Mouse (Mus musculus) left cerebral cortex, postnatal 10 days (tissue): ENCODE results near the gene Olfr1420. TPM values are rescaled to one million over a fixed set of nuclear protein-coding genes. Genes with fewer than 3 reads are reported as not detected.
"Not testable (repeated sequence)": the region's sequence is repeated elsewhere in the genome, so short reads cannot be mapped to it uniquely, and the experiment has no call there.

Source experiments
- DNase-seq, 2 experiments: peaks; one replicate each; pipeline ENCODE4 v3.0.0; 2021 to 2022; ENCODE audit warnings: low spot score in 2 of 2, mixed read lengths in 1 of 2; ENCODE audit errors: extremely low spot score in 1 of 2
- intact Hi-C: fragments of 180-260 bp; cut with DNase I; formaldehyde crosslinking; loops from one replicate; pipeline ENCODE4 v1.15.1; 2025
- total RNA-seq, 2 experiments: library from RNA; stranded (reverse); gene quantifications; 2 replicates each; pipeline ENCODE4 v1.2.3; 2021

The Olfr1420 gene
- not detected for total RNA-seq

DNA sequence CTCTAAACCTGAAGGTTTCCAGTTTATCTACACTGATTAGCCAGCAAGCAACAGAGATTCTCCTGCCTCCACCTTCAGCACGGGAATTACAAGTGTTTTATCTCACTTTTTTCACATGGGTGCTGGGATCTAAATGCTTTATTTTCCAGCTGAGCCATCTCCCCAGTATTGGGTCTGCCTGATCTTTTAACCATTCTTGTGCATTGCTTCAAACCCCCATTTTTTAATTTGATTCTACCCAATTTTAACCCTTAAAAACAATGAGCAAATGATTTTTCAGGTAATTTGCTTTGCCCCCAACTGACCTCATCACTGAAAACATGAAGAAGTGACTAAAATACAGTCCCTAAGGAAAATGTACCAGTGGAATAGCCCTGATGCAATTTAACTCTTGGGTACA lies at the start of gene Olfr1420:
Gene Olfr1420 (plus strand): TSS at position 301 of the 400 bp plus-strand sequence.
- intact Hi-C loops: no loop called here
- no peak for DNase-seq

GRCm38 (mm10) chr19:11839119-11839518 lies 47.2 kb upstream of the Olfr1420 start, which contains the start of gene Olfr1417:
Gene Olfr1417 (minus strand): TSS chr19:11839219.
- no peak for DNase-seq
- intact Hi-C loops: no loop called here

DNA sequence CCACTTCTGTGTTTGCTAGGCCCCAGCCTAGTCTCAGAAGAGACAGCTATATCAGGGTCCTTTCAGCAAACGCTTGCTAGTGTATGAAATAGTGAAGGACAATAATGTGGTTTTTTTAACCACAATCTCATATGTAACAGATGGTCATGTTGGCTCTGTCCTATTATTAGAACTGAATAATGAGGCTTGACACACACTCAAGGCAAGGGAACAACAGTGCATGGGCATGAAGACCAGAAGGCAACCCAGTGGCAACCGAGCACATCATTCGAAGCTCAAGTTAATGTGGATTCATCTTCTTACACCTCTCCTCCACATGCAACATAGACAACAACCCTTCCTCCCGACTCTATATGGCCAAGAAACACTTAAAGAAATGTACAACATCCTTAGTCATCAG lies 40.0 kb upstream of the Olfr1420 start:
- no peak for DNase-seq

DNA sequence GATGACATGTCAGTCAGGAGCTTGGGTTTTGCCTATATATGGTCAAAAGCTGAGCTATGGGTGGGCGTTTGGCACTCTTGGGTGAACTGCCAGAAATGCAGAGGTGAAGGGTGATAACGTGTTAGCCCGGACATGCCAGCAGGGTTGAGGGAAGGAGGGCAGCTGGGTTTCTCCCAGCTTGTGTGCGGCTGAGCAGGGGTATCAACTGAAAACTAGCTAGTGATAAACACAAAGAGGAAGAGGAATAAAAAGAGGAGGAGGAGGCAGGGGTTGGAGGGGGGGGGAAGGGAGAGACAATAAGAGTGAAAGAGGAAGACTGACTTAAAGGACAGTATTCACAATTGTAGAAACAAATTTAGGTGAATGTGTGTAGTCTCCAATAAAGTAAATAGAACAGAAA lies 33.7 kb upstream of the Olfr1420 start:
- intact Hi-C loops: no loop called here

More for the DNA sequence above, 40.0 kb upstream of the Olfr1420 start:
- intact Hi-C loops: no loop called here

DNA sequence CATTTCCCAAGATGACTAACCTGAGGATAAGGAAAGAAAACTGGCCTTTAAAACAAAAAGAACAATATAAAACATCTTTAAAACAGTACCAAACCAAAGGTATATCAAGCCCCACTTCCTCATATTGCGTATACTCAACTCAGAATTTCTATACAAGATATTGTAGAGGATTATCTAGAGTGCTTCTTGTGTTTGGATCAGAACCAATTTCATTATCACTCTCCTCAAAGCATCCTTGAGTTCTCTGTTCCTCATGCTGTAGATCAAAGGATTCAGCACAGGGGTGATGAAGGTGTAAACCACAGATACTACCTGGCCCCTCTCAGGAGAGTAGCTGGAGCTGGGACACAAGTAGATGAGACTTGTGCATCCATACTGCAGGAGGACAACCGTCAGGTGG lies 31.5 kb upstream of the Olfr1420 start:
- DNase-seq: no peak
- intact Hi-C loops: no loop called here

More for the DNA sequence above, 33.7 kb upstream of the Olfr1420 start:
- DNase-seq: no peak

DNA sequence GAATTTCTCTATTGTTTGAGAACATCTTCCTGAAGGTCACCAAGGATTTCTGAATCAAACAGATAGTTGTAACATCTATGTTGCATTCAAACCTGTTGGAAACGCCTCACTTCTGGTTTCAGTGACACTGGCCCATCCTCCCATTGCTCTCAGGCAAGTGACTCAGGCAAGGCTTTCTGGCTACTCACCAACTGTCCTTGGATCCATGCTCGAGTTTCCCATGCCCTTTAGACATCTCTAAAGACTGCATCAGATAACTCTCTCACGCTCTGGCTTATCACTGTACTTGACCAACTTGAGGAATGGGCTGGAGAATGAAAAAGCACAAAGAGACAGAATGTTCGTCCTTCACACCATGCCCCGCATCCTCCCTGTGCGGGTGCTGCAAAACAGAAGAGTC lies 29.9 kb upstream of the Olfr1420 start:
- intact Hi-C loops: no loop called here
- no peak for DNase-seq

GRCm38 (mm10) chr19:11860966-11861365 lies 25.4 kb upstream of the Olfr1420 start, which contains the start of gene Olfr1418:
Gene Olfr1418 (minus strand): TSS chr19:11861066.
- no peak for DNase-seq

GRCm38 (mm10) chr19:11867837-11868236 lies 18.5 kb upstream of the Olfr1420 start:
- intact Hi-C loops: loop anchor here (5.0 kb wide), 1 partner anchor 34 kb away; no protein-coding TSS in a partner anchor
- no peak for DNase-seq

More at GRCm38 (mm10) chr19:11860966-11861365, 25.4 kb upstream of the Olfr1420 start, which contains the start of gene Olfr1418:
- intact Hi-C loops: no loop called here

- DNase-seq: no peak
- intact Hi-C loops: no loop called here
These were observed 11.4 kb upstream of the Olfr1420 start, which contains the start of gene Olfr1419 for GRCm38 (mm10) chr19:11875006-11875405. Gene Olfr1419 (minus strand): TSS chr19:11875106.

GRCm38 (mm10) chr19:11878404-11878803 lies 8.0 kb upstream of the Olfr1420 start:
- DNase-seq, intact Hi-C loops: not testable (repeated sequence)

DNA sequence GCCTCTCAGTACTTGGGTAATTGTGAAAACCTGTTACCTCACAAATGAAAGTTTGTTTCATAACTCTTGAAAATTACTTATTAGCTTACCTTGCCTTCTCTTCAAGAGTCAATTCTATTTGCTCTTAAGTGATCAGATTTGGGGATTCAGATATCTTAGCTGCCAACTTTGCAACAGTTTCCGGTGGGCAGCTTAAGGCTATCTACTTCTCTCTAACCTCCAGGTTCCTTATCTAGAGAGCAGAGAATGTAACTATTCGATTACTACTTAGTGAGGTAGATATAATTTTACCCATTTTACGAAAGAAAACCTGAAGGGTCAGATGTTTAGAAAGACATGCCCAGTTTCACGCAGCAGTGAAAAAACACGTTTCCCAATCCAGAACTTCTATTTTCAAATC lies 24.7 kb downstream of the Olfr1420 start:
- intact Hi-C loops: loop anchor here (5.0 kb wide), 2 partner anchors 94 to 139 kb away; partner anchors contain the start of genes Mrpl16 and Stx3
- DNase-seq: no peak

GRCm38 (mm10) chr19:11911603-11912002 lies 25.2 kb downstream of the Olfr1420 start:
- DNase-seq: peak; percentile 14 to 40
- intact Hi-C loops: loop anchor here (5.0 kb wide), 2 partner anchors 94 to 139 kb away; partner anchors contain the start of genes Mrpl16 and Stx3

- peak; percentile 99 for DNase-seq
- intact Hi-C loops: loop anchor here (5.0 kb wide), 2 partner anchors 95 to 140 kb away; partner anchors contain the start of genes Mrpl16 and Stx3
These were observed 25.7 kb downstream of the Olfr1420 start, which contains the start of gene Patl1 for GRCm38 (mm10) chr19:11912037-11912532. Gene Patl1 (plus strand): TSS chr19:11912399.

GRCm38 (mm10) chr19:11912533-11913121 lies 26.3 kb downstream of the Olfr1420 start:
- intact Hi-C loops: loop anchor here (5.0 kb wide), 2 partner anchors 95 to 140 kb away; partner anchors contain the start of genes Mrpl16 and Stx3
- peak in 1 of 2 experiments; percentile 81 for DNase-seq

- DNase-seq: peak in 1 of 2 experiments; percentile 54
- intact Hi-C loops: no loop called here
These were observed 29.4 kb downstream of the Olfr1420 start for GRCm38 (mm10) chr19:11915804-11916203.

DNA sequence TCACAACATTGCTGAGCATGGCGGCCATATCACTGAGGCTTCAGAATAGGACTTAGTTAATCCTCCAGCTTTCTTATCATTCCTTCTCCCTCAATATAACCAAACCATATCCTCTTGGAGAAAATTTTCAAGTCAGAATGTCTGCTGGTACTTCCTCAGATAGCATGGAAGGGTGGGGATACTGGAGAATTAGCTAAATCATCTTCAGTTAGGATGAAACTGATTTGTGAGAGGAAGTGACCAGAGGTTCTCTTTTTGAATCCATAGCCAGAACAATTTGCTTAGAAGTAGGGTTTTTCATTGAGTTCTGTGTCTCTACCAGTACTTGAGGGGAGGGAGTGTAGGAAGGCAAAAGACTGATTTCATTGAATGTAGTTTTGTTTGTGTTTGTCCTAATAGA lies 35.7 kb downstream of the Olfr1420 start:
- no peak for DNase-seq
- intact Hi-C loops: no loop called here

DNA sequence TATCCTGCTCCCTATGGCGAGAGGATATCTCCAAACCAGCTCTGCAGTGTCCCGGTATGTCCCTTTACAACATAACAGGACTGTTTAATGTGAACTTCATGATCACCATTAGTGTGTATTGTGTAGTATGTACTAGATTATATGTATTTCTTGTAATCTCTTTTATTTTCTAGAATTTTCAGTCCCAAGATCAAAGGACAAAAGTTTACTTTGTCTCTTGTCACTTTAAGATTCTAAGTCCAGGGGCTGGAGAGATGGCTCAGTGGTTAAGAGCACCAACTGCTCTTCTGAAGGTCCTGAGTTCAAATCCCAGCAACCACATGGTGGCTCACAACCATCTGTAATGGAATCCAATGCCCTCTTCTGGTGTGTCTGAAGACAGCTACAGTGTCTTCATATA lies 36.1 kb downstream of the Olfr1420 start:
- DNase-seq, intact Hi-C loops: not testable (repeated sequence)

DNA sequence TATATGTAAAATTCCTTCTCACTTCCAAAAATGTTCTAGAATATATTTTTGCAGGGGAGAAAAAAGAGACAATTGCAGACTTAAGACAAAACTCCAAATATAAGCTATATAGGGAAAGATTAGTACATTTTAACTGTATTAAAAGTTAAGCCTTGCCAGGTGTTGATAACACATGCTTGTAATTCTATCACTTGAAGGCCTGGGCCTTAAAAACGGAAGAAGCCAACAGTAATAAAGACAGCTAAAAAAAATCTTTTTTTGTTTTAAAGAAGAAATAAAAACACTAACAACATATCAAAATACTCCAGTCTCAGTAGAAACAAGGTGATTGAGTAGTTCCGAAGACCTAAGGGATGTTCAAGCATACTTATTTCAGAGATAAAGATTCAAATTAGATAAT lies 40.0 kb downstream of the Olfr1420 start:
- intact Hi-C loops: no loop called here
- no peak for DNase-seq

GRCm38 (mm10) chr19:11928025-11928748 lies 41.8 kb downstream of the Olfr1420 start:
- no peak for DNase-seq
- intact Hi-C loops: no loop called here
